Mouse (Mus musculus) heart, postnatal 36 days (tissue): Measurements from ENCODE around the gene Lrmda. TPM values are rescaled to one million over a fixed set of nuclear protein-coding genes. Genes with fewer than 3 reads are reported as not detected.

ENCODE experiments used
- DNase-seq, 2 experiments: peaks; one replicate each; pipeline ENCODE4 v3.0.0; 2021 to 2022
- intact Hi-C: fragments of 180-260 bp; cut with DNase I; formaldehyde crosslinking; loops from one replicate; pipeline ENCODE4 v1.15.1; 2025
- total RNA-seq, 2 experiments: library from RNA; stranded (reverse); gene quantifications; 2 replicates each; pipeline ENCODE4 v1.2.3; 2021

The Lrmda gene
- total RNA-seq, 2 experiments from 2014 or later = 1.1 to 1.7 TPM

DNA sequence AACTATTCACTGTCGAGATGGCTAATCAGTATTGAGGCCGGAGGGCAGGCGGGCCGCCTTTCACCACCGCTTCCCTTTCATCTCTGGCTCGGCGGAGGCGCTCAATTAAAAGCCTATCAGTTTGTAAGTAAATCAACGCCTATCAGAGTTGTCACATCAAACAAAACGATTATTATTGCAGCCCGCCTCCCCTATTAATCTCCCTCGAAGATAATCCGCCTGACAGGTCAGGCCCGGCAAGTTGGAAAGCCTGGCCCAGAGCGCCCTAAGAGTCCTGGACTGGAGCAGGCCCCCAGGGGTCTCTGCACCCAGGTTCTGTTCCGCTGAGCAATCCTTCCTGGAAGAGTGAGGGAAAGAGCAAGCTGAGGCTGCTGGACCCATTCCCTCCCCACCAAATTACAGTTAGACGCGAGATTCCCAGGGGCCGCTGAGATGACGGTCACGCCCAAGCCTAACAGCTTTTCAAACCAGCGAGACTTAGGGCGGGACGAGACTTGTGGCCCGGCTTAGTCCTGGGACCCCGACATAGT, 28.2 kb upstream of the Lrmda start:
- intact Hi-C loops = no loop called here
- no peak for DNase-seq

DNA sequence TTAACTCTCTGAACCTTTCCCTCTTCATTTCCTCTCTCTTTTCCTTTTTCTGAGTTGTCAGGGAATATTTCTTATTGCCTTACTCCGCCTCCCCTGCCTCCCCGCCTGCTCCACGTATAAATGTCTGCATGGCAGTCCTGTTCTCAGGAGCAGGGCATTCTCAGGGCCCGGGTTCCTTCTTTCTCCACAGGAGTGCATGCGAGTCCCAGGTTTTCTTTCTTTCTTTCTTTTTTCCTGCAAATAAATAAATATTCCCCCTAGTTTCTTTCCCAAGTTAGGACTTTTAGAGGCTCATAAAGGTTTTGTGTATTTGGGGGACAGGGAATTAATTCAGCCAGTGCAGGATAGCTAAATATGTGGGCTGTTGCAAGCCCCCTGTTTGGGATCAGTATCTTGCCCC, 27.7 kb upstream of the Lrmda start:
- DNase-seq = no peak
- intact Hi-C loops = no loop called here

DNA sequence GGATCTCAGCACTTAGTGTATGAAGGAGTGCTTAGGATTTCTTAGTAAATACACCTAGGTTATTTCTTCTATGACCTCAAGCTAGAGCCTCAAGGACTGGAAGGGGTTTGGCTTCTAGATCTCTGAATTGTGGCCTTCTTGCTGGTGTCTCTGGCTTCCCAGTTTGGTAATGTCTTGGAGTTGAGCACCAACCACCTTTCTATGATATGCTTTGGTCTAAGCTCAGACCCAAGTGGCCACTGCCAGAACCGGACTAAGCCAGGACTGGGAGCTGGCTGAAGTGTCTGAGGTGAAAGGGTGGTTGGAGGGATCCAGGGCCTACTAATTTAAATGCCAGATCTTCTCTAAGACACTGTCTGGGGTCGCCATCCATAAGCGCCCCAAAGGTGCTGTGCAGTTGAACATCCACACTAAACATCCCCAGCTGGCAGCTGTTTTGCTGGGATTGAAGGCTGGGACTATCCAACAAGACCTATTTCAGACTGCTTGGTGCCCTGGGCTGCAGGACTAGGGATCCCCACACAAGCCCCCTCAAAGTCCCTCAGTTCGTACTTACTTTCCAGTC, 27.1 kb upstream of the Lrmda start:
- intact Hi-C loops = no loop called here
- DNase-seq = no peak

DNA sequence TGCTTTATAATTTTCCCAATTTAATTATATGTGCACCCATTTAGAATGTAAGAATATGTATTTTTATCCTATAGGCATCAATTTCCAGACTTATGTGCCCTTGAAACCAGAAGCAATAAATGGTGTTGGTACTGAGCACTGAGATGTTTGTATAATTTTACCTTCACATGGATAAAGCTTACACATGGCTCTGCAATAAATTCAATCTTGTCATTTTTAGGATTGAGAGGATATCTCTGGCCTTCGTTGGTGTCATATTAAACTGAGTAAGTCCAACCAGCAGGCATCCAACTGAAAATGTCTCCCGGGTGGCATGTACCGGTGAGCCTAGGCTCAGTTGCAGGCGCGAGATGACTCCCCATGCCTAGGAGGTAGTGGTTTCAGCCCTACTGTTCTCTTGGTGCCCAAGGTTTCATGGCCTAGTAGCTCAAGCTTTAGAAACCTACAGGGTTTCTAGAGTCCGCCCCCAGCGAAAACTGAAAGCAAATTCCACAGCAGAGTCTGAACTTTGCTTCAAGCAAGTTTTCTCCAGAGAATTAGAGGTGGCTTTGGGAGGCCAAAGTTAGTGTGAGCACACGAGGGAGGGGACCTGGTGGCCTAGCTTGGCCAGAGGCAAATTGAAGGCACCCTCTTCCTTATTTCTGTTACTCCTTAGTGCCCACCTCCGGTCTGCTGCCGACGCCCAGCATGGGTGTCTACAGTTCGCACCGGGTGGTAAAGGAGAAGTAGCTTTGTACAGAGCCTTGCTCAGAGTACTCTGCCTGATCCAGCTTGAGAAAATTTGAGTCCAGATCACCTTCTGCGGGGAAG, 26.1 kb upstream of the Lrmda start:
- DNase-seq = no peak
- intact Hi-C loops = no loop called here

DNA sequence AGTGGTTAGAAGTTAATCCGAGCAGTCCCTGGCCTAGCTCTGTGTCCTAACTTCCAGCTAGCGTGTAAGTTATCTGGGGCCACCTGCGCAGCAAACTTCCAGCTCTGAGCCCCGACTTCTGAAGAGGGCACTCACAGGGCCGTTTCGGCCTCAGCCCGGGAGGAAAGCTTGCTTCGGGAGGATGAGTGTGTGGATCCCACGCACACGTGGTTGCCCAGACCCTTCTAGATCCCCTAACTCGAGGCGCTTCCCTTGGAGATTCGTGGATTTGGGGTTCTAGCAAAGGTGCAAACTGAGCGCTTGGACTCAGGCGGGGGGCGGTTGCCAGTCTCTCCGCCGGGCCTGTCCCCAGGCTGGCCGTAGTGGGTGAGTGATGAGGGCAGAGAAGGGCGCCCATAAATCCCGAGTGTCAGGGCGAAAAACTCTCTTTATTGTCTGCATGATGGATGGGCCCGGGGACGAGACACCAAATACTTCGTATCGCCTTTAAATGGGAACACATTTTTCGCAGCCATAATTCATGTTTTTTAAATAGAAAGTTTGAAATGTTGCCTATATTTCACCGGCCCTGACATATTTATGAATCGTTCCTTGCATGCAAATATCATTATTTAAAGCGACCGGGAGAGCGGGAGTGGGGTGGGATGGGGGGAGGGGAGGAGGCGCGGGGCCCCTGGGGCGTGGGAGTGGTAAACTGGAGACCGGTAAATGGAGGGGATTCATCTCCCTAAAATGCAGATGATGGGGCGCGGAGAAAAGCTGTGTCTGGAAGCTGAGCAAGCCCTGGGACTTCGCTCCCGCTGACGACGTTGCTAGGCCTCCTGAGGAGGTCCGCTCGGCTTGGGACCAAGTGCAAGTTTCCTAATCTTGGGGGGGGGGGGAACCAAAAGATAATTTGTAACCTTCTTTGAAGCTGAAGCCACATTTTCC, 25.2 kb upstream of the Lrmda start:
- DNase-seq = no peak
- intact Hi-C loops = no loop called here

DNA sequence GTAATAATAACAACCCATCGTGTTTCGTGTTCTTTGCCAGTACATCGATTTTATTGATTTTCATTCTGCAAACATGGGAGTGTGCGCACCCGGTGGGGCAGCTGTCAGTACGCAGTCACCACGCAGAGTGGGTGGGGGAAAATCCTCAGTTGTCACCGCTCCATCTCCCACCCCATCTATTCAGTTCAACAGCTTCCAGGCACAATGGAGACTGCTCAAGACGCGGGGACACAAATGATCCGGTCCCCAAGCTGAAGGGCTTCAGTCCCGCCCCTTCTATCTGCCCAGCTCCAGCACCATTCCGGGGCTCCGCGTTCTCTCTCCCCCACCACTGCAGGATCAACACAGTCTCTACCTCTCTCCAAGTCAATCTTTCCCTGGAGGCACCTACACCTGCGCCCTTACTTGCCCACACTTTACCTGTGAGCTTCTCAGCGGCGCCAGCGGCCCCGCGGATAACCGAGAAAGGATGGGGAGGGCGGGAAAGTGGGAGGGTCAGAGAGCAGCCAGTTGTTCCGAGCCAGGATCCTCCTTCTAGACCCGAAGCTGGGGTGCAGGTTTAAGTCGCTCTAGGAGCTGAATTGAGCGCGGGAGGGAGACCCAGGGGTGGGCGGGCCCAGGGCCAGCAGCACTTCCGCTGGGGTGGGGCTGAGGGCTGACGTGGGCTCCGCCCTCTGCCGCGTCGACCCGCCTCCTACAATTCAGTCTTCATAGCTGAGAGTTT, 24.3 kb upstream of the Lrmda start:
- DNase-seq = peak; percentile 42 to 53
- intact Hi-C loops = no loop called here

DNA sequence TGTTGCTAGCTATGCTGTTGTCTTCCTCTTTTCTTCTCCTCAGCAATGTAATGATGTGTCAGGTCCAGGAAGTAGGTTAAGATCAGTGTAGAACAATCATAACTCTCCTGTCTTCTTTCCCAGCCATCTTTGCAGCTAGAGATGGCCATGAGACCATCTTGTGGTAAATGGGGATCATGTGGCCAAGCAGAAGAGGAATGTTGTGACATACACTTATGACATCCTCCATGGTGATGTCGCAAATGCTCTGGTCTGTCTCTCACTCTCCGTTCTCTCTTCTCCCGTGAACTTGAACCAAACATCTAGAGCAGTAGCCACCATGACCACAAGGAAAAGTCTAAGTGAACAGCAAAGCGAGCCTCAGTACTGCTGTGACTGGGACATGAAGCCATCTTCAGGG, 19.9 kb upstream of the Lrmda start:
- intact Hi-C loops = no loop called here
- DNase-seq = no peak

DNA sequence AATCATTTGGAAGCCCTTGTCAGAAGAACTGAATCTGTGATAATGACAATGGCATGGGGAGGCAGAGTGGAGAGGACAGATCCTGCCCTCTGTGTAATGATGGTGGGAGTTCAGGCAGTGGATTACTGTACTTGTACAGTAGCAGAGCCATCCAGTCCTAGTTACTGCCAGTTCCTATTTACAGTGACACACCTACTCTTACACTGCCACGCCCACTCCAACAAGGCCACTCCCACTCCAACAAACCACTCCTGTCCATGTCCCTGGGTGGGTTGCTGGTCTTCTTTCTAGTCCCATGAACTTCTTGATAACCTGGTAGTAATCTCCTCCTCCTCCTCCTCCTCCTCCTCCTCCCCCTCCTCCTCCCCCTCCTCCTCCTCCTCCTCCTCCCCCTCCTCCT, 16.3 kb upstream of the Lrmda start:
- intact Hi-C loops = no loop called here
- no peak for DNase-seq

DNA sequence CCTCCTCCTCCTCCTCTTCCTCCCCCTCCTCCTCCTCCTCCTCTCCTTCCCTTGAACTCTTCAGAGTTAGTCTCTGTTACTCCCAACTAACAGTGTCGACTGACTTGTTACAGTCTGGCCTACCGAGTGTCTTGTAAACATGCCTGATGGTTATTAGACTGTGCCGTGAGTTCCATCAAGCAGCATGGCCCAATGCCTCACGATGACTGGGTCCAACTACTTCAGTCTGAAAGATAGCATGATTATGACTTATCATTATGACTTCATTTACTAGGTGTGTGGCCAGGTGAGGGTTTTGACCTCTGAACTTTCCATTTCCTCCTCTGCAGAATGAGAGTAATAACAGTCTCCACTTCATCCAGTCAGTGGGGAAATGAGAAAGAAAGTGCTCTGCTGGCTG, 15.9 kb upstream of the Lrmda start:
- no peak for DNase-seq
- intact Hi-C loops = no loop called here

DNA sequence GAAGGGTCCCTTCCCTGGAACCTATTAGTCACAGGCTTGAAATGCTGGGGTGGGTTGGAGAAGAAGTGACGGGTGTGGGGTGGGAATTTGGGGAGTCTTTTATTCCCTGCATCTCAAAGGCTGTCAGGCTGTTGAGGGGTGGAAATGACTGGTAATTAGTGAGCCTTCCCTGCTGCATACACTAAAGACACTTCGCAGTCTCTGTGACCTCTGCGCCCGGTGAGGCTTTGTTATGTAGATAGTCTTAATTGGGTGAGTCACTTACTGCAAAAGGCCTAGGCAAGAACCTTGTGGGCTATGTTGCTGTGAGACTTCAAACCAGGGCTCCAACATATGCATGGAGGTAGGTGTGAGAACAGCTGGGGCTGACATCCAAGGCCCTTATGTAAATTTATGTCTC, 14.6 kb upstream of the Lrmda start:
- DNase-seq = no peak
- intact Hi-C loops = no loop called here

DNA sequence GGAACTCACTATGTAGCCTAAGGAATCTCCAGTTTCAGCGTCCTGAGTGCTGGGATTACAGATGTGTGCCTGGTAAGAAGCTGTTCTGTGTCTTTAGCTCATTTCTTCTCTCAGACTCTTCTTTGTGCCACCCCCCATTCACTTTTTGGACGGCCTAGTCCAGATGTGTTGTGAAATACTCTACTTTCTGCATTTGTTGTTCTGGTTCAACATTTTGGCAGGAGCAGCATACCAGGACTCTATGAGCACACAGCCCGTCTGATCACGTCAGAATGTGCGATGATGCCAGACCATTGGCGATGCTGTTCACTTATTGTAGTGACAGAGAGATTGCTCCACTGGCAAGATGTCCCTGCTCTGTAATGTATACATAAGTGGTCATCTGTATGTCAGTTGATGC, 12.5 kb upstream of the Lrmda start:
- intact Hi-C loops = no loop called here
- DNase-seq = no peak

DNA sequence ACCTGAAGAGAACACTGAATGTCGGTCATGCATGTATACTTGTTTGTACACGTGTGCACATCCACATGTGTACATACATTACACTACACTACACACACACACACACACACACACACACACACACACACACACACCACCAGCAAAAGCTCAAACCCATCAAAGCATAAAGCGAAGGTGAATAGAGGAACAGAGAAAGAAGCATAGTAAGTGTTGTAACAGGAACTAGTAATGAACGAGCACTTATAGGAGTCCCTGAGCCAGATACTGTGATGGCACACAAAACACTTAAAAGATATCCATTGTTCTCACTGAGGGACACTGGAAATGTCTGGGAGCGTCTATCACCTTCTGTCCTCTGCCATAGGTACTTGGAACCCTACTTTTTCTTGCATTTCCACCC, 5.2 kb upstream of the Lrmda start:
- intact Hi-C loops = no loop called here
- DNase-seq = no peak

DNA sequence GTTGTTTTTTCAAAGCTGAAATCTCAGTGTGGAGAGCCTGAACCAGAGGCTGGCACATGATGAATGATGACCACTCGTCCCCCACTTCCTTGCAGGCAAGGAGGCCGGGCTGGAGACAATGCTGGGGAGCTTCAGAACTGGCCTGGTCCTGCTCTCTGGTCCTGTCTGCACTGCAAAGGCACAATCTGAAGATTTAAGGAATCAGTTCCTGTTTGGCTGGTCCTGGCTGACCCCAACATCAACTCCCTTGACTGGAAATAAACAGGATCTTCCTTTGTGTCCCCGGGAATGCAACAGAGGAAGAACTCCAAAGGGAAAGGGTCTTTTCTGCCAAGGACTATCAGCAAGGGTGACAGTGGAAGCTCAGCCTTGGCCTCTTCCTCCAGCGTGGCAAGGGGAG, 4.7 kb upstream of the Lrmda start:
- DNase-seq = no peak
- intact Hi-C loops = no loop called here

DNA sequence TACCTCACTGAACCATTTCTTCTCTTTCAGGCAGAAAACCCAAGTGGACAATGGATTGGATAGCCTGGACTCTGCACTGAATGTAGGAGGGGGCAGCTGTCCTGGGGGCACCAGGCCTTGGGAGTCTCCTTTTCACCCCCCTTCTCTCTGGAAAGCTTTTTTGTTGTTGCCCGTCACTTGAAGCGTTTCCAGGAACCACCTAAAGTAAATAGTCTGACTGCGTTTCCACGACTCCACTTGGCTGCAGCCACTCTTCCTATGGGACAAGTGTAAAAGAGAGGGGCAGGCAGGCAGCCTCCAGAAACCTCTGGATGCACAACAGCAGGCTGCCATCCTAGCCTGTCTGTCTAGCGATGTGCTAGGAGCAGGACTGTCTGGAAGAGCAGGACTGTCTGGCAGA, 2.5 kb upstream of the Lrmda start:
- intact Hi-C loops = no loop called here
- no peak for DNase-seq

DNA sequence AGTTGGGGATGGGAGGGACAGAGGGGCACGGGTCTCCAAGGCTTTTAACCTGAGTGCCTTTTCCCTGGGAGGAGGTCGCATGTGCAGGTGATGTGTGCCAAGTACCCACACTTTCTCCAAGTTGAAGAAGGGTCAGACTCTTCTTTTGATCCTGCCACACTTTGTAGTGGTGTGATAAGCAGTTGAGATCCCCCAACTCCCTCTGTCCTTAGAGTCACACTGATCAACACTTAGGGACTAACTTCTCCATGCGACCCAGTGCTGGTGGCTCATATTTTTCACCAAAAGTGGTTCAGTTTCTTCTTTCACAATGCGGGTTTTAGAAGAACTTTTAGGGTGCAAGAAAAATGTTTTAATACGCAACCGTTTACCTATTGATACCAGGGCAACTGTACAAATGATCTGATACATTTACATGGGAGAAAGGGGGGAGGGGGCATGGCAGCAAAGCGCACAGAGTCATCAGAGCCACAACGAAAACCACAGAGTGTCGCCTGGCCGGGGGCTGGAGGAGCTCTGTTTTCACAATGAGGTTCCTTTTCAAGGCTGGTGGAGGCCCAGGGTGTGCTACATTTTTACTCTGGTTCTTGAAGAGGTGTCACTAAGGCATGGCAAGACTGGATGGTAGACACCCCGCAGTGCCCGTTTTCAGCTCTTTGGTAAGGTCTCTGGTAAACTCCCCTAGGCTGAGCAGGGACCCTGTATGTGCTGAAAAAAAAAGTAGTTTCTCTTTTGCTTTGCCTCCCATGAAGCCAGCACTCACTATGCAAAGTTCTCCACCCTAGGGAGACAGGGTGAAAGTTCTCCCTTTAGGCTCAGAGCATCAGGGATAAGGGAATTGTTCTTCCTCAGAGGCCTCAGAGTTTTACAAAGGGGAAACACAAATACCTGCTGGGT, 685 bp downstream of the Lrmda start:
- no peak for DNase-seq
- intact Hi-C loops = loop anchor here (2.0 kb wide), 1 partner anchor 31 kb away; the partner anchor contains the start of gene Zfp503

DNA sequence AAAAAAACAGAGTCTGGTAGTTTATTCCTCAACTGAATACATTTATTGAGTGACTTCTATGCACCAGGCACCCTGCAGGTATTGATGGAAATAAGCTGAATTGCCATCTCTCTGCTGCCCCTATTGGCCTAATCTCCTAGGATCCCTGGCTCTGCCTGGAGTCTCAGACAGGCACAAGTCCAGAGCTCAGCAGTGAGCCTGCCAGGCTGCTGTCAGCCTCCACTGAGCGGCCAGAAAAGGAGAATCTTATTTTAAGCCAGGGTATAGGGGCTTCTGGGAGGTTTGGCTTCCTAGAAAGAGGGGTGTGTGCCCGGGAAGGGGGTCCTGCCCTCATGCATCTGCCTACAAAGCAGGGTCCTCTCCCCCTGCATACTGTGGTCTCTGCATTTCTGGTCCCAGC, 1.4 kb downstream of the Lrmda start:
- DNase-seq = peak; percentile 45 to 53
- intact Hi-C loops = no loop called here

DNA sequence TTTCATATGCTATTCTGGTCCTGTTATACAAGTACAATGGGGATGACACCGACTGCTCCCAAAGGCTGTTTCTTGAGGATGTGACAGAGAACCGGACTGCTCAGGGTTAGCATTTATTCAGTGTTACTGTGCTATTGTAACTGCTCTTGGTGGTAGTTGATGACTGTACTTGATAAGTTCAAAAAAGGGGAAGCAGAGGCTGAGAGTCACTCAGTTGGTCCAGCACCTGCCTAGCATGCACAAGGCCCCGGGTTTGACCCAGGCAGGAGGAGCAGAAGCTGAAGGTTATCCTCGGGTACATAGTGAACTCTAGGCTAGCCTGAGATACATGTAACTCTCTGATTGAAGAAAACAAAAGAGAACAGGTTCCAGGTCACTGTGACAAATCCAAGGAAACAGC, 4.0 kb downstream of the Lrmda start:
- DNase-seq = no peak
- intact Hi-C loops = no loop called here

DNA sequence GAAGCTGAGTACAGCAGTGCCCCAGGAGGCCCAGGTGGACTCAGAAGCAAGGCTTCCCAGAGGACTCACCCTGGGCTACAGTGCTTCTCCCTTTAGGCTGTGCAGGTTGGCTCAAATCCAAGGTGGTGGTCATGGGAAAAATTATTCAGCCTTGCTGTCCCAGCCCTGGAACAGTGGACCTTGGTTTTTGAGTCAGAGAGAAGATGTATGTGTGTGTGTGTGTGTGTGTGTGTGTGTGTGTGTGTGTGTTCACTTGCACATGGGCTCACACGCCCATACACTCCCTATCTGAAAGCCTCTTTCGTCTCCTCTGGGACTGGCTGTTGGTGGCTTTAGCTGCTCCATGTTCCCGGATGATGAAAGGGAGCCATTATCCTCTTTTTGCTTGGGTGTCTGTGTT, 16.4 kb downstream of the Lrmda start:
- no peak for DNase-seq
- intact Hi-C loops = no loop called here

DNA sequence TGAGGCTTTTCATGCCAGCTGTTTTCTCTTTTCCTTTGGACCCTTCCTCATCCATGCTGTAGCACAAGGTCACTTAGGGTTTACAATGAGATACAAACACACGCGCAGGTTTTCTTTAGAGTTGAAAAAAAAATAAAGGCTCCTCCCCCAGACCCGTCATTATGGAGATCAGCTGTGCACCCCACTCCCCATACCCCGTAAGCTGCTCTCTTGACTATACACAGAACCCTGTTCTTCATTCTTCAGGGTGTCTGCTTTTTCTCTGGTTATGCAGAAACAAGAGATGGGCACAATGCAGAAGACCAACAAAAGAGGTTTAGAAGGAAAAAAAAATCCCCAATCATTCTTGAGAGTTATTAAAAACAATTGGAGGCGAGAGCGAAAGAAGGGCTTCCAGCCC, 16.8 kb downstream of the Lrmda start:
- no peak for DNase-seq
- intact Hi-C loops = no loop called here
